Mouse (Mus musculus) C2C12 (cell line): ENCODE measurements around the gene Gm6583.

ENCODE experiments used
- CEBPB ChIP-seq: IDR thresholded peaks from one replicate; pipeline ENCODE4 v1.6.1; 2011; ENCODE audit warnings: low read depth, mild to moderate bottlenecking, control low read depth, moderate library complexity
- CTCF ChIP-seq: IDR thresholded peaks from one replicate; pipeline ENCODE4 v1.5.1; 2011; ENCODE audit not compliant: control insufficient read depth, insufficient read depth, insufficient read length
- MAX ChIP-seq: IDR thresholded peaks from one replicate; pipeline ENCODE4 v1.6.1; 2011; ENCODE audit warnings: mild to moderate bottlenecking, control low read depth
- MYOG ChIP-seq: IDR thresholded peaks from one replicate; pipeline ENCODE4 v1.6.1; 2011; ENCODE audit not compliant: control insufficient read depth, insufficient read length; ENCODE audit errors: extremely low read depth

DNA sequence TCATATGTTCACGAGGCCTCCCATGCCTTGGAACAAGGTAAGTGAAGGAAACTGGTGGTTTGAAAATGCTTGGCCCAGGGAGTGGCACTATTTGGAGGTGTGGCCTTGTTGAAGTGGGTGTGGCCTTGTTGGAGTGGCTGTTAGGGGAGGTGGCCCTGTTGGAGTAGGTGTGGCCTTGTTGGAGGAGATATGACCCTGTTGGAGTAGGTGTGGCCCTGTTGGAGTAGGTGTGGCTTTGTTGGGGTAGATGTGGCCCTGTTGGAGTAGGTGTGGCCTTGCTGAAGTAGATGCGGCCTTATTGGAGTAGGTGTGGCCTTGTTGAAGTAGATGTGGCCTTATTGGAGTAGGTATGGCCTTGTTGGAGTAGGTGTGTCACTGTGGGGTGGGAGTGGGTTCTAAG, 30.1 kb upstream of the Gm6583 start:
- TF ChIP-seq MYOG (no peak), CTCF (no peak), MAX (no peak), CEBPB (no peak)
